Mouse (Mus musculus): ENCODE measurements around the gene Tcp1. TPM values are rescaled to one million over a fixed set of nuclear protein-coding genes. Genes with fewer than 3 reads are reported as not detected.
"Not testable (repeated sequence)": the region's sequence is repeated elsewhere in the genome, so short reads cannot be mapped to it uniquely, and the experiment has no call there.

Tcp1 gene
- total and polyA plus RNA-seq, 3 experiments, result 485 to 1,425 (median 570) TPM

GRCm38 (mm10) chr17:12925001-12925400 is 9.5 kb downstream of the Tcp1 start:
- no peaks in the 10 kb centered on the region for H3K9me3 ChIP-seq (replicated peaks; ENCODE audit: insufficient read depth, low read length)
- H3K27me3 ChIP-seq (ENCODE audit: control insufficient read depth in 1 of 2, insufficient read depth in 2 of 2, low read length in 2 of 2), result no peaks in the 10 kb centered on the region
- no peak overlapping the region for H3K4me3 ChIP-seq (ENCODE audit: control insufficient read depth in 1 of 2, insufficient read depth in 1 of 2, low read depth in 2 of 2, low read length in 2 of 2)
- H3K36me3 ChIP-seq (ENCODE audit: control insufficient read depth in 1 of 2, insufficient read depth in 2 of 2, low read length in 2 of 2), result peaks cover 7 to 37% of the 10 kb centered on the region in 2 experiments
- no peaks in the 10 kb centered on the region for H3K4me1 ChIP-seq (ENCODE audit: control insufficient read depth in 1 of 2, insufficient read depth in 2 of 2, low read length in 2 of 2)
- 0 out of 2 replicates have a peak, but pooled peaks cover 3% of the 10 kb centered on the region for H3K79me2 ChIP-seq (ENCODE audit: control insufficient read depth, insufficient read depth, low read length, poor library complexity)
- TF ChIP-seq MYC (IDR thresholded peaks at IDR 0.05; ENCODE audit: low read depth, low read length) (no peak), POLR2A (IDR thresholded peaks at IDR 0.05; ENCODE audit: control insufficient read depth in 1 of 2, insufficient read depth in 1 of 2, low read depth in 1 of 2, low read length in 2 of 2, poor library complexity in 1 of 2) (peak in 1 of 2 experiments; percentile 15; a peak in 1 of 4 replicates)
- no peak for DNase-seq (ENCODE audit: low read depth, low spot score)
- H3K27ac ChIP-seq (ENCODE audit: control insufficient read depth, low read depth, low read length), result no peak overlapping the region
- H3K9ac ChIP-seq (ENCODE audit: control insufficient read depth, low read depth, low read length, poor library complexity, severe bottlenecking), result no peak overlapping the region

- H3K4me1 ChIP-seq (ENCODE audit: control insufficient read depth in 1 of 2, insufficient read depth in 2 of 2, low read length in 2 of 2), result no peaks in the 10 kb centered on the region
- no peaks in the 10 kb centered on the region for H3K79me2 ChIP-seq (ENCODE audit: control insufficient read depth, insufficient read depth, low read length, poor library complexity)
- peaks cover 0 to 29% of the 10 kb centered on the region in 2 experiments; a peak in 3 of 4 replicates for H3K36me3 ChIP-seq (ENCODE audit: control insufficient read depth in 1 of 2, insufficient read depth in 2 of 2, low read length in 2 of 2)
- H3K27ac ChIP-seq (ENCODE audit: control insufficient read depth, low read depth, low read length), result no peak overlapping the region
- DNase-seq (ENCODE audit: low read depth, low spot score), result no peak
- H3K9me3 ChIP-seq (replicated peaks; ENCODE audit: insufficient read depth, low read length), result no peaks in the 10 kb centered on the region
- H3K9ac ChIP-seq (ENCODE audit: control insufficient read depth, low read depth, low read length, poor library complexity, severe bottlenecking), result no peak overlapping the region
- TF ChIP-seq MYB (IDR thresholded peaks at IDR 0.05; ENCODE audit: low read depth, low read length), result 0 out of 2 replicates have a peak, but pooled peaks have one; percentile 17
- no peak for TF ChIP-seq CHD1 (IDR thresholded peaks at IDR 0.05; ENCODE audit: low read depth, low read length)
- TF ChIP-seq MAZ (IDR thresholded peaks at IDR 0.05; ENCODE audit: low read depth, low read length), result no peak
- peak in 1 of 2 experiments; percentile 26; a peak in 1 of 4 replicates for TF ChIP-seq POLR2A (IDR thresholded peaks at IDR 0.05; ENCODE audit: control insufficient read depth in 1 of 2, insufficient read depth in 1 of 2, low read depth in 1 of 2, low read length in 2 of 2, poor library complexity in 1 of 2)
- peak; percentile 52 for TF ChIP-seq POLR2AphosphoS2 (IDR thresholded peaks at IDR 0.05; ENCODE audit: low read length)
- no peaks in the 10 kb centered on the region for H3K27me3 ChIP-seq (ENCODE audit: control insufficient read depth in 1 of 2, insufficient read depth in 2 of 2, low read length in 2 of 2)
- no peak overlapping the region for H3K4me3 ChIP-seq (ENCODE audit: control insufficient read depth in 1 of 2, insufficient read depth in 1 of 2, low read depth in 2 of 2, low read length in 2 of 2)
Measured at GRCm38 (mm10) chr17:12925703-12926180, 10.2 kb downstream of the Tcp1 start.

GRCm38 (mm10) chr17:12931576-12931975 is 16.1 kb downstream of the Tcp1 start:
- not testable (repeated sequence) for H3K27ac ChIP-seq (ENCODE audit: control insufficient read depth, low read depth, low read length); H3K9me3 ChIP-seq (replicated peaks; ENCODE audit: insufficient read depth, low read length); H3K27me3 ChIP-seq (ENCODE audit: control insufficient read depth in 1 of 2, insufficient read depth in 2 of 2, low read length in 2 of 2); DNase-seq (ENCODE audit: low read depth, low spot score); H3K4me1 ChIP-seq (ENCODE audit: control insufficient read depth in 1 of 2, insufficient read depth in 2 of 2, low read length in 2 of 2); H3K36me3 ChIP-seq (ENCODE audit: control insufficient read depth in 1 of 2, insufficient read depth in 2 of 2, low read length in 2 of 2); H3K79me2 ChIP-seq (ENCODE audit: control insufficient read depth, insufficient read depth, low read length, poor library complexity); H3K9ac ChIP-seq (ENCODE audit: control insufficient read depth, low read depth, low read length, poor library complexity, severe bottlenecking); H3K4me3 ChIP-seq (ENCODE audit: control insufficient read depth in 1 of 2, insufficient read depth in 1 of 2, low read depth in 2 of 2, low read length in 2 of 2)

GRCm38 (mm10) chr17:12935719-12936118 is 20.2 kb downstream of the Tcp1 start:
- H3K9me3 ChIP-seq (replicated peaks; ENCODE audit: insufficient read depth, low read length), result no peaks in the 10 kb centered on the region
- no peaks in the 10 kb centered on the region for H3K79me2 ChIP-seq (ENCODE audit: control insufficient read depth, insufficient read depth, low read length, poor library complexity)
- H3K4me1 ChIP-seq (ENCODE audit: control insufficient read depth in 1 of 2, insufficient read depth in 2 of 2, low read length in 2 of 2), result peaks cover 0 to 2% of the 10 kb centered on the region in 2 experiments; a peak in 1 of 4 replicates
- H3K36me3 ChIP-seq (ENCODE audit: control insufficient read depth in 1 of 2, insufficient read depth in 2 of 2, low read length in 2 of 2), result no peaks in the 10 kb centered on the region
- no peaks in the 10 kb centered on the region for H3K27me3 ChIP-seq (ENCODE audit: control insufficient read depth in 1 of 2, insufficient read depth in 2 of 2, low read length in 2 of 2)
- no peak for TF ChIP-seq ZKSCAN1 (IDR thresholded peaks at IDR 0.05; ENCODE audit: low read depth, low read length)
- H3K9ac ChIP-seq (ENCODE audit: control insufficient read depth, low read depth, low read length, poor library complexity, severe bottlenecking), result no peak overlapping the region
- H3K27ac ChIP-seq (ENCODE audit: control insufficient read depth, low read depth, low read length), result no peak overlapping the region
- no peak overlapping the region for H3K4me3 ChIP-seq (ENCODE audit: control insufficient read depth in 1 of 2, insufficient read depth in 1 of 2, low read depth in 2 of 2, low read length in 2 of 2)
- DNase-seq (ENCODE audit: low read depth, low spot score), result no peak
